Mouse (Mus musculus): ENCODE results near the gene Exoc3l4. TPM values are rescaled to one million over a fixed set of nuclear protein-coding genes. Genes with fewer than 3 reads are reported as not detected.
A peak's percentile ranks its signal among the peaks of the same experiment; 100 is the strongest.

Exoc3l4 gene
- polyA plus RNA-seq, 1 experiment: 42.9 TPM

GRCm38 (mm10) chr12:111423570-111424129 lies 6.8 kb downstream of the Exoc3l4 start:
- peaks cover 8% of the 10 kb centered on the region for H3K4me1 ChIP-seq (ENCODE audit: control insufficient read depth, insufficient read depth, low read length)
- no peaks in the 10 kb centered on the region for H3K27me3 ChIP-seq (replicated peaks; ENCODE audit: control insufficient read depth, insufficient read depth, low read length)
- no peak overlapping the region for H3K27ac ChIP-seq (ENCODE audit: insufficient read depth, low read depth, low read length)
- no peak overlapping the region for H3K4me3 ChIP-seq (ENCODE audit: insufficient read depth, low read depth, low read length)
- no peaks in the 10 kb centered on the region for H3K36me3 ChIP-seq (ENCODE audit: control insufficient read depth, insufficient read depth, low read length)
- WGBS: 72% methylated on average over 43 of the region's 43 CpGs
- DNase-seq: no peak
- TF ChIP-seq POLR2A (IDR thresholded peaks at IDR 0.05; ENCODE audit: low read depth, low read length) (no peak), CTCF (conservative IDR thresholded peaks at IDR 0.05; ENCODE audit: insufficient read depth, insufficient read length, low read depth, low read length) (no peak)

- no peak overlapping the region for H3K4me3 ChIP-seq (ENCODE audit: insufficient read depth, low read depth, low read length)
- no peak for DNase-seq
- TF ChIP-seq CTCF (conservative IDR thresholded peaks at IDR 0.05; ENCODE audit: insufficient read depth, insufficient read length, low read depth, low read length): no peak
- no peak for TF ChIP-seq POLR2A (IDR thresholded peaks at IDR 0.05; ENCODE audit: low read depth, low read length)
- H3K4me1 ChIP-seq (ENCODE audit: control insufficient read depth, insufficient read depth, low read length): peaks cover 14% of the 10 kb centered on the region
- H3K27me3 ChIP-seq (replicated peaks; ENCODE audit: control insufficient read depth, insufficient read depth, low read length): no peaks in the 10 kb centered on the region
- no peak overlapping the region for H3K27ac ChIP-seq (ENCODE audit: insufficient read depth, low read depth, low read length)
- 57% methylated on average over 9 of the region's 9 CpGs for WGBS
- no peaks in the 10 kb centered on the region for H3K36me3 ChIP-seq (ENCODE audit: control insufficient read depth, insufficient read depth, low read length)
Observed at GRCm38 (mm10) chr12:111424547-111424946, 7.7 kb downstream of the Exoc3l4 start.

GRCm38 (mm10) chr12:111425258-111425657 lies 8.4 kb downstream of the Exoc3l4 start:
- H3K4me3 ChIP-seq (ENCODE audit: insufficient read depth, low read depth, low read length): no peak overlapping the region

GRCm38 (mm10) chr12:111425789-111426460 lies 9.1 kb downstream of the Exoc3l4 start:
- DNase-seq: peak; percentile 95
- Histone ChIP-seq H3K4me1 (ENCODE audit: control insufficient read depth, insufficient read depth, low read length) (peaks cover 24% of the 10 kb centered on the region), H3K27me3 (replicated peaks; ENCODE audit: control insufficient read depth, insufficient read depth, low read length) (no peaks in the 10 kb centered on the region), H3K36me3 (ENCODE audit: control insufficient read depth, insufficient read depth, low read length) (no peaks in the 10 kb centered on the region), H3K27ac (ENCODE audit: insufficient read depth, low read depth, low read length) (no peak overlapping the region), H3K4me3 (ENCODE audit: insufficient read depth, low read depth, low read length) (no peak overlapping the region)
- no peak for TF ChIP-seq POLR2A (IDR thresholded peaks at IDR 0.05; ENCODE audit: low read depth, low read length)
- peak; percentile 95 for TF ChIP-seq CTCF (conservative IDR thresholded peaks at IDR 0.05; ENCODE audit: insufficient read depth, insufficient read length, low read depth, low read length)
- 21% methylated on average over 29 of the region's 29 CpGs for WGBS

More at GRCm38 (mm10) chr12:111425258-111425657, 8.4 kb downstream of the Exoc3l4 start:
- 5% methylated on average over 15 of the region's 15 CpGs for WGBS
- no peaks in the 10 kb centered on the region for H3K27me3 ChIP-seq (replicated peaks; ENCODE audit: control insufficient read depth, insufficient read depth, low read length)
- no peaks in the 10 kb centered on the region for H3K36me3 ChIP-seq (ENCODE audit: control insufficient read depth, insufficient read depth, low read length)
- H3K27ac ChIP-seq (ENCODE audit: insufficient read depth, low read depth, low read length): no peak overlapping the region
- peaks cover 20% of the 10 kb centered on the region for H3K4me1 ChIP-seq (ENCODE audit: control insufficient read depth, insufficient read depth, low read length)
- peak; percentile 93 for DNase-seq
- TF ChIP-seq POLR2A (IDR thresholded peaks at IDR 0.05; ENCODE audit: low read depth, low read length) (no peak), CTCF (conservative IDR thresholded peaks at IDR 0.05; ENCODE audit: insufficient read depth, insufficient read length, low read depth, low read length) (peak; percentile 94)

GRCm38 (mm10) chr12:111427438-111428113 lies 10.8 kb downstream of the Exoc3l4 start:
- H3K4me3 ChIP-seq (ENCODE audit: insufficient read depth, low read depth, low read length): no peak overlapping the region
- peak; percentile 81 for DNase-seq
- no peaks in the 10 kb centered on the region for H3K27me3 ChIP-seq (replicated peaks; ENCODE audit: control insufficient read depth, insufficient read depth, low read length)
- WGBS: 32% methylated on average over 12 of the region's 12 CpGs
- H3K27ac ChIP-seq (ENCODE audit: insufficient read depth, low read depth, low read length): no peak overlapping the region
- H3K36me3 ChIP-seq (ENCODE audit: control insufficient read depth, insufficient read depth, low read length): no peaks in the 10 kb centered on the region
- TF ChIP-seq CTCF (conservative IDR thresholded peaks at IDR 0.05; ENCODE audit: insufficient read depth, insufficient read length, low read depth, low read length) (no peak), POLR2A (IDR thresholded peaks at IDR 0.05; ENCODE audit: low read depth, low read length) (no peak)
- peaks cover 33% of the 10 kb centered on the region for H3K4me1 ChIP-seq (ENCODE audit: control insufficient read depth, insufficient read depth, low read length)

- Histone ChIP-seq H3K4me3 (ENCODE audit: insufficient read depth, low read depth, low read length) (no peak overlapping the region), H3K36me3 (ENCODE audit: control insufficient read depth, insufficient read depth, low read length) (no peaks in the 10 kb centered on the region), H3K4me1 (ENCODE audit: control insufficient read depth, insufficient read depth, low read length) (peaks cover 38% of the 10 kb centered on the region), H3K27me3 (replicated peaks; ENCODE audit: control insufficient read depth, insufficient read depth, low read length) (no peaks in the 10 kb centered on the region), H3K27ac (ENCODE audit: insufficient read depth, low read depth, low read length) (no peak overlapping the region)
- TF ChIP-seq CTCF (conservative IDR thresholded peaks at IDR 0.05; ENCODE audit: insufficient read depth, insufficient read length, low read depth, low read length) (no peak), POLR2A (IDR thresholded peaks at IDR 0.05; ENCODE audit: low read depth, low read length) (no peak)
- peak; percentile 73 for DNase-seq
- 36% methylated on average over 8 of the region's 8 CpGs for WGBS
Observed at GRCm38 (mm10) chr12:111428364-111428763, 11.5 kb downstream of the Exoc3l4 start.

All from kidney, adult 2 months (tissue).